Mouse (Mus musculus) heart, embryonic 11.5 days (tissue): ENCODE measurements around the gene Slc7a14. TPM values are rescaled to one million over a fixed set of nuclear protein-coding genes. Genes with fewer than 3 reads are reported as not detected.

ENCODE experiments used
- ATAC-seq: fragments of 200-750 bp; cut with Nextera tagmentation; replicated peaks from 2 replicates; pipeline ENCODE4 v1.8.0; 2017; ENCODE audit warnings: moderate library complexity; ENCODE audit not compliant: insufficient number of reproducible peaks, low FRiP score, low TSS enrichment
- H3K27ac ChIP-seq: fragments of 300-500 bp; sonication (generic); 2 replicates; pipeline ENCODE4 v1.5.1; 2014; ENCODE audit warnings: mild to moderate bottlenecking, low read depth, low read length
- H3K27me3 ChIP-seq: fragments of 300-500 bp; sonication (generic); 2 replicates; pipeline ENCODE4 v1.6.1; 2014; ENCODE audit warnings: mild to moderate bottlenecking, low read length, mixed read lengths; ENCODE audit not compliant: control insufficient read depth, insufficient read depth
- H3K36me3 ChIP-seq: fragments of 300-500 bp; sonication (generic); 2 replicates; pipeline ENCODE4 v1.6.1; 2014; ENCODE audit warnings: mild to moderate bottlenecking, low read length, moderate library complexity, mixed read lengths; ENCODE audit not compliant: control insufficient read depth, insufficient read depth
- H3K4me1 ChIP-seq: fragments of 300-500 bp; sonication (generic); 2 replicates; pipeline ENCODE4 v1.6.1; 2014; ENCODE audit warnings: low read length; ENCODE audit not compliant: control insufficient read depth, insufficient read depth
- H3K4me2 ChIP-seq: fragments of 300-500 bp; sonication (generic); 2 replicates; pipeline ENCODE4 v1.6.1; 2014; ENCODE audit warnings: mild to moderate bottlenecking, moderate library complexity
- H3K4me3 ChIP-seq: fragments of 300-500 bp; sonication (generic); 2 replicates; pipeline ENCODE4 v1.5.1; 2014; ENCODE audit warnings: low read depth, low read length
- H3K9ac ChIP-seq: fragments of 300-500 bp; sonication (generic); 2 replicates; pipeline ENCODE4 v1.6.1; 2014; ENCODE audit warnings: mild to moderate bottlenecking, low read depth, low read length, moderate library complexity
- H3K9me3 ChIP-seq: fragments of 300-500 bp; sonication (generic); replicated peaks from 2 replicates; pipeline ENCODE4 v1.6.1; 2016; ENCODE audit warnings: low read length; ENCODE audit not compliant: control insufficient read depth
- WGBS: fragments of 180-500 bp; shearing (Covaris S2); extraction: QIAGEN DNeasy Blood & Tissue Kit; methylation state at CpG from one replicate; pipeline ENCODE4 v1.1.7; 2014; ENCODE audit not compliant: insufficient replicate concordance; 5-methylcytosine and 5-hydroxymethylcytosine counted together
- polyA plus RNA-seq: library from polyadenylated mRNA; unstranded; fragments of >200 nt; fragmentation: Nextera tagmentation; extraction: Ambion mirVana; gene quantifications from 2 replicates; pipeline ENCODE4 v1.2.1, GENCODE M21; 2014

The Slc7a14 gene
- polyA plus RNA-seq, 1 experiment from 2014 or later, result 0.53 TPM

DNA sequence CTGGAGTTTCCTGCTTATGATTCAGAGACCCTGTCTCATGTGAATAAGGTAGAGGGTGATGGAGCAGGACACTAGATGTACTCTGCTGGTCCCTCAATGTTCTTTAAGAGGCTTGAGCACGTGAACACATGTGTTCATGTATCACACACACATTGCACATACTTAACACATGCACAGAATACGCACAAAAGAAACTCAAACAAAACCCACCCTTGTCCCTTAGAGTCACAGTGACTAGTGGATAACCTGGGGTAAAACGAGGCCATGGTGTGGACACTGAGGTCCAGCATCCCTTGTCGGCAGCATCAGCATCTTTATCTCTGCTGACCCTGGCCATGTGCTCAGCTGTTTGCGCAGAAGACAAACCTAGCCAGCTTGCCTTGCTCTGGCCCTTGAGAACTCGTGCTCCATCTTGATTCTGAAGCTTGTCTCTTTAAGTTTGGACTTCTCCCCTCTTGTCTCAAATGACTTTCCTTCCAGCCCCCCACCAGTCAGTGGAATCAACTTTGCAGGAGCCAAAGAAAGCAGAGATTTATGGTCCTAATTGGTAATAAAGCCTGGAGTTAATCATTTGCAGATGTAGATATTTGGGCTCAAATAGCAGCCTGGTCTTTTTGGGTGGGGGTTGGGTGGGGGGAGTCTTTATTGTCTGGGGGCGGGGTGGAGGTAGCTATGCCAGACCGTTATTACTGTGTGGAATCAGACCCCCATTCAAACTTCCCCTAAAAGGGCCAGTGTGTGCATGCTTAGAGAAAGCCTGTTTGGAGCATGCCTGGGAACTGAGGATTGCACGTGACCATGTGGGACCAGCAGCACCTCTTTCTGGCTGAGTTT lies 97.8 kb downstream of the Slc7a14 start:
- H3K4me2 ChIP-seq, result no peak overlapping the region
- no peaks in the 10 kb centered on the region for H3K9me3 ChIP-seq
- 0 out of 2 replicates have a peak, but pooled peaks have one; percentile 52 for ATAC-seq
- no peak overlapping the region for H3K9ac ChIP-seq
- 63% methylated on average over 9 of the region's 9 CpGs for WGBS
- no peak overlapping the region for H3K27ac ChIP-seq
- H3K4me1 ChIP-seq, result no peaks in the 10 kb centered on the region
- H3K36me3 ChIP-seq, result no peaks in the 10 kb centered on the region
- no peak overlapping the region for H3K4me3 ChIP-seq
- peaks cover 20% of the 10 kb centered on the region for H3K27me3 ChIP-seq

- 13% methylated on average over 19 of the region's 19 CpGs for WGBS
- Histone ChIP-seq H3K9me3 (no peaks in the 10 kb centered on the region), H3K4me1 (no peaks in the 10 kb centered on the region), H3K4me3 (0 out of 2 replicates have a peak overlapping the region, but pooled peaks have one; percentile 8), H3K4me2 (peak overlapping the region; percentile 49), H3K27ac (no peak overlapping the region), H3K36me3 (no peaks in the 10 kb centered on the region), H3K9ac (no peak overlapping the region), H3K27me3 (peaks cover 18% of the 10 kb centered on the region; the same call in 1 of the 2 replicates)
- no peak for ATAC-seq
These were observed 101.2 kb downstream of the Slc7a14 start for GRCm38 (mm10) chr3:31209001-31209400.

DNA sequence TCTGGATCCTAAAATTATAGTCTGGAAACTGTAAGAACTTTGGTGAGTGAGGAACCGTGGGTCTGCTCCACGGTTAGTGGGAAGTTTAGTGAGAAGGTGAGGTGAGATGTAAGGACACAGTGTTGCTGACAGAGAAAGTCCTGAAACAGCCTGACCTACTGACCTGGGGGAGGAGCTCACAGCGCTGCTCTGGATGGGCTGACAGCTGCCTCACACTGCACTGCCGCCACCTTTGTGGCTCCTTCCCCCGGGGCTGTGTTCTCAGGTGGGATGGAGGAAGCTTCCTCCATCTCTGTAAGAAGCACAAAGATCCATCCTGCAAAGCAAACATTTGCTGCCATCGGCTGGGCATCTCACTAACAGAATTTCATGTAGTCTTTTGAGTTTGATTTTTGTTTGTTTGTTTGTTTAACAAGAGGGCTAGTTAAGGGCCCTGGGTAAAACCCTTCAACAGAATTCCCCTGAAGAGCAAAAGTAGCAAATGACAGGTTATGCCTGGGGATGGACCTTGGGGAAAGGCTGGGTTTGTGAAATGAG lies 101.7 kb downstream of the Slc7a14 start:
- Histone ChIP-seq H3K27ac (no peak overlapping the region), H3K4me2 (peak overlapping the region; percentile 49), H3K9ac (no peak overlapping the region), H3K36me3 (no peaks in the 10 kb centered on the region), H3K4me1 (no peaks in the 10 kb centered on the region), H3K4me3 (no peak overlapping the region), H3K27me3 (peaks cover 15% of the 10 kb centered on the region; the same call in 1 of the 2 replicates), H3K9me3 (no peaks in the 10 kb centered on the region)
- no peak for ATAC-seq
- WGBS, result 9% methylated on average over 6 of the region's 6 CpGs

GRCm38 (mm10) chr3:31208046-31208445 lies 102.1 kb downstream of the Slc7a14 start:
- Histone ChIP-seq H3K27me3 (peaks cover 11% of the 10 kb centered on the region; the same call in 1 of the 2 replicates), H3K4me3 (no peak overlapping the region), H3K4me2 (no peak overlapping the region), H3K9me3 (no peaks in the 10 kb centered on the region), H3K36me3 (no peaks in the 10 kb centered on the region), H3K27ac (no peak overlapping the region), H3K9ac (no peak overlapping the region), H3K4me1 (no peaks in the 10 kb centered on the region)
- no peak for ATAC-seq
- 45% methylated on average over 4 of the region's 4 CpGs for WGBS

- 72% methylated on average over 3 of the region's 3 CpGs for WGBS
- Histone ChIP-seq H3K36me3 (no peaks in the 10 kb centered on the region), H3K27ac (no peak overlapping the region), H3K4me1 (no peaks in the 10 kb centered on the region), H3K9me3 (no peaks in the 10 kb centered on the region), H3K9ac (no peak overlapping the region), H3K4me2 (no peak overlapping the region), H3K27me3 (no peaks in the 10 kb centered on the region; the same call in 1 of the 2 replicates), H3K4me3 (no peak overlapping the region)
- no peak for ATAC-seq
These were observed 105.0 kb downstream of the Slc7a14 start for GRCm38 (mm10) chr3:31205167-31205566.

DNA sequence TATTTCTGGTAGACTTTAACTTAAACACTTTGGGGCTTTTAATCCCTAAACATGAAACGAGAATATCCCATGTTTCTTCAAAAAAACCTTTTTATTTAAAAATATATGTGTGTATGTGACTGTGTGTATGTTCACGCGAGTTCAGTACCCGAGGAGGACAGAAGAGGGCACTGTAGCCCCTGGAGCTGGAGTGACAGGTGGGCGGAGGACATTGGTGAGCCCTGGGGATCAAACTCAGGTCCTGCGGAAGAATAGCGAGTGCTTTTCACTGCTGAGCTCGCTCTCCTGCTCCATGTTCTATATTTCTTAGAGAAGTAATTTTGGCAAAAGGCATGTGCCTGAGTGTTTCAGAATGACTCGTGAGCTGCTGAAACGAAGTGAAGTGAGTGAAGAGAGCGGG lies 106.2 kb downstream of the Slc7a14 start:
- WGBS, result 86% methylated on average over 11 of the region's 11 CpGs
- no peaks in the 10 kb centered on the region for H3K9me3 ChIP-seq
- H3K4me1 ChIP-seq, result no peaks in the 10 kb centered on the region
- H3K4me2 ChIP-seq, result no peak overlapping the region
- ATAC-seq, result no peak
- no peak overlapping the region for H3K9ac ChIP-seq
- no peaks in the 10 kb centered on the region for H3K27me3 ChIP-seq
- no peak overlapping the region for H3K4me3 ChIP-seq
- H3K27ac ChIP-seq, result no peak overlapping the region
- no peaks in the 10 kb centered on the region for H3K36me3 ChIP-seq

DNA sequence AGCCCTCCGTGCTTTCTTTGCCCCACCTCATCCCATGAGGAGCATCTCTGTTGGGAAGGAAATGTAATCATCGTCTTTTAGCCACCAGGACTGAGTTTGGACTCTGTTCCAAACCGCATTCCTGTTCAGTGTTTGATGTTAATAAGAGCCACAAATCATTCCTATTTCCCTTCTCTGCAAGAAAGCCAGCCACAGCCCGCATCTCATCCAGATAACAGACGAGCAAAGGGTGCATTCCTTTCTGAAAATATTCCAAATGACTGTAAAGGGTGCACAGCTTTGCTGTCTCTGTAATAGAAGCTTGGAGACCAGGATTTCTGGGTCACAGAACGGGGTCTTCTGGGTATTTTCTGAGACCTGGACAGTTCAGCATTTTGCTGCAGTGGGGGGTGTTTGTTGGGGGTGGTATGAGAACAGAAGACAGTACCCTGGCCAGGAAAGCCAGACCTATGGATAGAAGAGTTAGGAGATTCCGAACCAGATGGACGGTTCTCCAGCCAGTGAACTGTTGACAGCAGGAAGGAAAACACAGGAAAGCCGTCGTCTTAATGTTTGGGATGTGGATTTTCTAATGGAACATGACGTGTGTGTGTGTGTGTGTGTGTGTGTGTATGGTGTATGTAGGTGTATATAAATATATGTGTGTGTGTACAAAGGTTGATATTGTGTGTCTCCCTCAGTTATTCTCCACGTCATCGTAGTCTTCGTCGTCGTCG lies 110.9 kb downstream of the Slc7a14 start:
- no peaks in the 10 kb centered on the region for H3K36me3 ChIP-seq
- no peak overlapping the region for H3K4me2 ChIP-seq
- no peaks in the 10 kb centered on the region for H3K4me1 ChIP-seq
- no peak overlapping the region for H3K9ac ChIP-seq
- H3K4me3 ChIP-seq, result no peak overlapping the region
- no peak overlapping the region for H3K27ac ChIP-seq
- no peaks in the 10 kb centered on the region for H3K9me3 ChIP-seq
- ATAC-seq, result no peak
- no peaks in the 10 kb centered on the region for H3K27me3 ChIP-seq
- WGBS, result 73% methylated on average over 17 of the region's 17 CpGs

GRCm38 (mm10) chr3:31191402-31191801 lies 118.8 kb downstream of the Slc7a14 start:
- H3K9ac ChIP-seq, result no peak overlapping the region
- H3K36me3 ChIP-seq, result no peaks in the 10 kb centered on the region
- H3K27me3 ChIP-seq, result no peaks in the 10 kb centered on the region
- H3K4me1 ChIP-seq, result no peaks in the 10 kb centered on the region
- H3K4me3 ChIP-seq, result no peak overlapping the region
- no peak overlapping the region for H3K4me2 ChIP-seq
- ATAC-seq, result no peak
- no peaks in the 10 kb centered on the region for H3K9me3 ChIP-seq
- 55% methylated on average over 10 of the region's 10 CpGs for WGBS
- H3K27ac ChIP-seq, result no peak overlapping the region
